Mouse (Mus musculus): ENCODE data around the gene Wnt9a.
"Not testable (repeated sequence)": the region's sequence is repeated elsewhere in the genome, so short reads cannot be mapped to it uniquely, and the experiment has no call there.

Gene Wnt9a

DNA sequence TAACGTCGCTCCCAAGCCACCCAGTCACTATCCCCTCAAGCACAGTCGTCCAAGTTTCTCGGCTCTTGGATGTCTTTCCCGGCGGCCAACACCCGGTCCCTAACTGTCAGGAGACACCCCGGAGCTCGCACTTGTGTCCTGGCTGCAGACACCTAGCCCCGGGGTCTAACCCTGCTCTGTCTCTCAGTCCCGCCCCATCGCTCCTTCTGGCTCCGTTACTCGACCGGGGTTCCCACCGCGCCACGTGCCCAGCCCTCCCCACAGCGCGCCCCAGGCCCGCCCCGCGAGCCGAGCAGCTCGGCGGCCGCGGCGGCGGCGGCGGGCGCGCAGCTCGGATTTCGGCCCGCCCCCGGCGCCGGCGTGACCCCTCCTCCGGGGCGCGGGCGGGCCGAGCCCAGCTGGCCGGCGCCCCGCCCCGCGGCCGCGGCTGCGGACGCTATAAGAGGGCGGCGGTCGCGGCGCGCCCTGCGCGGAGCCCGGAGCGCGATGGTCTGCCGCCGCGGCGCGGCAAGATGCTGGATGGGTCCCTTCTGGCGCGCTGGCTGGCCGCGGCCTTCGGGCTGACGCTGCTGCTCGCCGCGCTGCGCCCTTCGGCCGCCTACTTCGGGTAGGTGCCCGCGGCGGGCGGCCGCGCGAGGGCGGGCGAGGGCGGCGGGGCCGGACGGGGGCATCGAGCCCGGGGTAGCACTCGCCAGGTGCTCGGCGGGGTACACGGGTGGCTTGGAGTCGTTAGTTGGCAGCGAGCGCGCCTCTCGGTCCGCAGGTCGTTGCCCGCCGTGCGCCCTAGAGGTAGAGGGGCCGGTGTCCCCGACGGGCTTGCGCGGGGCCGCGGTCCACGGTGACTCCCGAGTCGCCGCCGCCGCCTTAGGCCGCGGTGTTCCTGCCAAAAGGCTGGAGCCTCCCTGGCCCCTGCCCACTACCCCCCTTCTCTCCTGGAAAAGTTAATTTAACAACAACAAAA, at the start of gene Wnt9a:
TSS of gene Wnt9a (plus strand) at position 468 of the 961 bp plus-strand sequence.
- in situ Hi-C loops (cut with MboI; ENCODE audit: low sequenced_read_pairs) = no loop called here

GRCm38 (mm10) chr11:59259647-59260046, 47.1 kb upstream of the Wnt9a start:
- in situ Hi-C loops (cut with MboI; ENCODE audit: low sequenced_read_pairs) = no loop called here

DNA sequence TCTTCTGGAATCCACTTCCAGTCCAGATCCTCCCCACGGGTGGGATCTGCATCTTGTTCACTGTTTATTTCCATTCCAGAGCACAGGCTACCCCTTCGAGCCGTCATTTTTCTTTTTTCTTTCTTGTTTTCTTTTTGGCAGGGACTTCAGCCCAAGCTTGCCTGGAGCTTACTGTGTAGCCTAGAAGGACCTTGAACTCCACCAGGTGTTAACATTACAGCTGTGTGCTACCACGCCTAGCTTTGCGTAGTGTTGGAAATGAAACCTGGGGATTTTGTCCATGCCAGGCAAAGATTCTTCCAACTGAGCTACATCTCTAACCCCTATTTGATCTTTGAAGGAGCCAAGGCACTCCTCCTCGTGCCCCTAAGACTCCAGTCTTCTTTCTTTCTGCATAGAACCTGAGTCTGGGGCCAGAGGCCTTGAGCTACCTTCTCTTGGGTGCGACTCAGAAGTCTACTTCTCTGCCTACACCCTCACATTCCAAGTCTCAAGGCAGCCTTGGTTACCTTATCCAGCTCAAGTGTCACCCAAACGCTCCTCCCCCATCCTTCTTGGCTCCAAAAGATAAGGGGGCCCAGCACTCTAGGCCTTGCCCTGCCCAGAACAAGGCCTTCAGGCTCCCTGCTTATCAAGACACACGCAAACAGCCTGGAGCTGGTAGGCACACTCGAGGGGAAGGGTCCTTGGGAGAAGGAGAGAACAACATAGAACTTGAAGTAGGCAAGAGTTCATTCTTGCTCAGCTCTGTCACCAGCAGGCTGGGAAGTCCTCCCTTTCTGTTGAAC, 45.8 kb upstream of the Wnt9a start:
- in situ Hi-C loops (cut with MboI; ENCODE audit: low sequenced_read_pairs) = no loop called here

DNA sequence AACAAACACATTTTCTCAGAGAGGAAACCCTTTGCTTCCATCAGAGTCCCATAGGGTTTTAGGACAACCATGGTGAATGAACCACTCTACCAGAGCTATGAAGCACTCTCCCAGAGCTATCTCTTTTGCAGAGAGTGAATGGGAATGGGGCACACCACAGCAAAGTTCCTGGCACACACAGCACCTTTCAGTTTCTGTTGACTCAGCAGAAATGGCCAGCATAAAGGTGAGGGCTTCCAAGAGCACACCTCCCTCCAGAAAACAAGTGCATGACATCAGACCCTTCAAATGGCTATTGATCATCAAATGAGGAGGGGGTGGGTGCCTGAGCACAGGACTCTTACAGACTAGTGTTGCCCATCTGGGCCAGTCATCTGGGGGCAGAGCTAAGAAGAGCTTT, 44.4 kb upstream of the Wnt9a start:
- in situ Hi-C loops (cut with MboI; ENCODE audit: low sequenced_read_pairs) = no loop called here

DNA sequence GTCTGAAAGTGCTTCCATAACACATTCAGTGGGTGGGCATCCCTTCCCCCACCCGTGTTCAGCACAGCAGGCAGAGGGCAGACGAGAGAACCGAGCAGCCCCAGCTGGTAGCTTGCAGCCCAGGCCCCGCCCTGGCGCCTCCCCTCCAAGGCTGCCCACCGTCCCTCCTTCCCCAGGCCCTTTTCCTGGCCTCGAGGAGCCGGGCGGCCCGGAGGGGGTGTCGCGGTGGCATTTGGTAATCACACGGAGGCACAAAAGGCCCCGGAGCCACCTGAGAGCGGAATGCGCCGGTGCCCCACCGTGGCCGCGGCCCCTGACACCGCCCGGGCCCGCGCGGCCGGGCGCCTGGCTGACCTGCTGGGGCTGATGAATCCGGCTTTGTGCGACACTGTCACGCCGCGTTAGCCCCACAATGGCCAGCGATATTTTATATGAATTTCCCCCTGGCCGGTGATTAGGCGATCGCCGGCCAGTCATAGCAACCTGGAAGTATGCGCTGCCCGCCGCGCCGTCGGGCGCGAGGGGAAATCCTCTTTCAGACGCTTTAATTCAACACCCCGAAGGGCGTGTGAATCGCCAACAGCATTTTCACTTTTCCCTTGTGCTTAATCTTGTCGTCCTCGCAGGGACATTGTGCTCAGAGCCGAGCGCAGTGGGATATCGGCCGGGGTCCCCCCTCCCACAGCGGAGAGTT, 42.7 kb upstream of the Wnt9a start:
- in situ Hi-C loops (cut with MboI; ENCODE audit: low sequenced_read_pairs) = no loop called here

GRCm38 (mm10) chr11:59264593-59264992, 42.1 kb upstream of the Wnt9a start:
- in situ Hi-C loops (cut with MboI; ENCODE audit: low sequenced_read_pairs) = no loop called here

GRCm38 (mm10) chr11:59265154-59265813, 41.4 kb upstream of the Wnt9a start:
- in situ Hi-C loops (cut with MboI; ENCODE audit: low sequenced_read_pairs) = no loop called here

- in situ Hi-C loops (cut with MboI; ENCODE audit: low sequenced_read_pairs) = no loop called here
These were observed 40.0 kb upstream of the Wnt9a start for GRCm38 (mm10) chr11:59266727-59267126.

GRCm38 (mm10) chr11:59274184-59274583, 32.5 kb upstream of the Wnt9a start:
- in situ Hi-C loops (cut with MboI; ENCODE audit: low sequenced_read_pairs) = no loop called here

- in situ Hi-C loops (cut with MboI; ENCODE audit: low sequenced_read_pairs) = no loop called here
These were observed 29.9 kb upstream of the Wnt9a start for GRCm38 (mm10) chr11:59276877-59277276.

GRCm38 (mm10) chr11:59278047-59278446, 28.7 kb upstream of the Wnt9a start:
- in situ Hi-C loops (cut with MboI; ENCODE audit: low sequenced_read_pairs) = no loop called here

- in situ Hi-C loops (cut with MboI; ENCODE audit: low sequenced_read_pairs) = no loop called here
These were observed 24.6 kb upstream of the Wnt9a start for GRCm38 (mm10) chr11:59282111-59282510.

DNA sequence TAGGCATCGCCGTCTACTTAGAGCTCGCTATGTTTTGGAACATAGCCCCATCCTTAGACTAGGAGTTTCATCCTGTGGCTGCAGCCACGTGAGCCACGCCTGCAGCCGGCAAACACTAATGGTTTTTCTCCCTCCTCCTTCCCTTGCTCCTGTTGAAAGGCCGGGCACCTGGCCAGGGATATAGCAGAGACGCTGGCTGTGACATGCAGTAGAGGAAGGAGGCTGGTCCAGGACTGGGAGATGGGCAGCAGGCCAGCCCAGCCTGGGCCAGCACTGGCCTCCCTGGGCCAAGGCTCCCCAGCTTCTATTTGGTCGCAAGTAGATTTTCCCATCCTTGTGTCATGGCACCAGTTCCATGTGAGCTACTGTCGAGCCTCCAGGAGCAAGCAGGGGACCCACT, 23.8 kb upstream of the Wnt9a start:
- in situ Hi-C loops (cut with MboI; ENCODE audit: low sequenced_read_pairs) = no loop called here

- in situ Hi-C loops (cut with MboI; ENCODE audit: low sequenced_read_pairs) = no loop called here
These were observed 22.6 kb upstream of the Wnt9a start for GRCm38 (mm10) chr11:59284146-59284545.

DNA sequence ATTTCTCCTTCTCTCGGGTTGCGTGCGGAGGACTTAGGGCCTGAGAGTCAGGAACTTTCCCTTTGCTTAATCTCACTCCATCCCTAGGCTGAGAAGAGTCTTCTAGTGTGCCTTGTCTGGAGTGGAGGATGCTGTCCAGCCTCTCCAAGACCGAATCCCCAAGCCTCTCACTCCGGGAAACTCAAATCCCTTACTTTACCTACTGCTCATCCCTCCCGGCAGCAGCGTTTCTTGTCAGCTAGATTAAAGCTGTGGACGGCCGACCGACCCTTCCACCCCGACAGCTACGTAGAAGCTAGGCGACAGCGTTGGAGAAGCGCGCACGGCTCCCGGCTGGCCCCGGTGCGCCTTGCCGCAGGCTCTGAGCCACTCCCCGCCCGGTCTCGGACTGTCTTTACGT, 17.0 kb upstream of the Wnt9a start:
- in situ Hi-C loops (cut with MboI; ENCODE audit: low sequenced_read_pairs) = no loop called here

DNA sequence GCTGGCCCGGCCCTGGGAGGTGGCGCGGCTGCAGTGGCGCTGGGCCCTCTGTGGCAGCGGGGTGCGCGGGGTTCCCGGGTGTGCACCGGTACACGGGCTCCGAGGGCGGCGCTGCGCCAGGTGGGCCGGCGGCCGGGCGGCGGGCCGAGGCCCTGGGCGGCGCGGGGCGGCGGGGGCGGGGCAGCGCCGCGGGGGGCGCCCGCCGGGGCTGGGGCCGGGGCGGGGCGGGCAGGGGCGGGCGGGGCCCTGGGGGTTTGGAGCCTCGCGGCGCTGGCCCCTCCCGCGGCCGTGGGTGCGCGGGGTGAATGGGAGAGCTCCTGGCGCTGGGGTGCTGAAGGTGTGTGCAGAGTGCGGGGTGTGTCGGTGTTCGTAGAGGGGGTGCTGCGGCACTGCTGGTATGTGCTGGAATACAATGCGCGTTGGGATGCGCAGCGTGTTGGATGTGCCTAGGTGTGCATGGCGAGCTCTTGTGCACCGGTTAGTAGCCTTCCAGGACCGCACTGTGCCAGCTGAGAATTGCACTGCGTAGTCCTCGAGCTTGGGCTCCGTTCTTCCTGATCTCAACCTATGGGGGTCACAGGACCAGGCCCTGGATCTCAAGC, 15.9 kb upstream of the Wnt9a start, which contains the start of gene Wnt3a:
TSS of gene Wnt3a (minus strand) at position 51 of the 602 bp plus-strand sequence.
- in situ Hi-C loops (cut with MboI; ENCODE audit: low sequenced_read_pairs) = no loop called here

DNA sequence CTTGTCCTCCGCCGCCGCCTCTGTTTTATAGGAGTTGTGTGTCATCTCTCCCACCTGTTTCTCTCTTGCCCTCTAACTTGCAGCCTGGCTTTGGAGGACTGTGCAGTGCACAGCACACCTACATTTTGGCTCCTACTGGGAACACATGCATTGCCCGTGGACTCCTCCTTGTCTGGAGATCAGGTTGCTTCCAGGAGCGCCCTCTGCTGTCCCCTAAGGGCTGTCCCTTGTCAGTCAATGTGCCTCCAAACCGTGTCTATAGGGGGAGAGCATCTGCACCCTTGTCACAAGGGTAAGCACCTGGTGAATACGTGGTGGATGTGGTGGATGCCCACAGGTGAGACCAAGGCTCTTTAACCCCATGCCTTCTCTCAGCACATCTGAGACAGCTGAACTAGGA, 13.1 kb upstream of the Wnt9a start:
- in situ Hi-C loops (cut with MboI; ENCODE audit: low sequenced_read_pairs) = no loop called here

GRCm38 (mm10) chr11:59297941-59298340, 8.8 kb upstream of the Wnt9a start:
- in situ Hi-C loops (cut with MboI; ENCODE audit: low sequenced_read_pairs) = loop anchor here (5.0 kb wide), 1 partner anchor 184 kb away; no protein-coding TSS in a partner anchor

GRCm38 (mm10) chr11:59300185-59300584, 6.5 kb upstream of the Wnt9a start:
- in situ Hi-C loops (cut with MboI; ENCODE audit: low sequenced_read_pairs) = no loop called here

DNA sequence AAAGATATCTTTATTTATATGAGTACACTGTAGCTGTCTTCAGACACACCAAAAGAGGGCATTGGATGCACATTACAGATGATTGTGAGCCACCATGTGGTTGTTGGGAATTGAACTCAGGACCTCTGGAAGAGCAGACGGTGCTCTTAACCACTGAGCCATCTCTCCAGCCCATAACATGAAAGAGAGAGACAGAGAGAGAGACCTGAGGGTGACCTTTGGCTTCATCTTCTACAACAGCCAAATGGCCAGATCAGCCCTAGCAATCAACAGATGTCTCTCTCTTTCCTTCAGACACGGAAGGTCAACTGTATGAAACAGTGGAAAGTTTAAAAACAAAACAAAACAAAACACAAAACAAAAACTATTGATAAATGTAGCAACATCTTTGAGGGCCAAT, 5.7 kb upstream of the Wnt9a start:
- in situ Hi-C loops (cut with MboI; ENCODE audit: low sequenced_read_pairs) = not testable (repeated sequence)
